Mouse (Mus musculus) spleen, adult 2 months (tissue): ENCODE measurements around the gene Sarnp.

Source experiments
- CTCF ChIP-seq: fragments of 200-500 bp; IDR thresholded peaks from 2 replicates; pipeline ENCODE4 v1.5.1; 2011; ENCODE audit warnings: mild to moderate bottlenecking, inconsistent platforms; ENCODE audit not compliant: insufficient read depth, insufficient read length, insufficient replicate concordance; ENCODE audit errors: extremely low read depth
- POLR2A ChIP-seq: fragments of 200-500 bp; IDR thresholded peaks from 2 replicates; pipeline ENCODE4 v1.6.1; 2011; ENCODE audit warnings: low read depth, low read length, inconsistent platforms

DNA sequence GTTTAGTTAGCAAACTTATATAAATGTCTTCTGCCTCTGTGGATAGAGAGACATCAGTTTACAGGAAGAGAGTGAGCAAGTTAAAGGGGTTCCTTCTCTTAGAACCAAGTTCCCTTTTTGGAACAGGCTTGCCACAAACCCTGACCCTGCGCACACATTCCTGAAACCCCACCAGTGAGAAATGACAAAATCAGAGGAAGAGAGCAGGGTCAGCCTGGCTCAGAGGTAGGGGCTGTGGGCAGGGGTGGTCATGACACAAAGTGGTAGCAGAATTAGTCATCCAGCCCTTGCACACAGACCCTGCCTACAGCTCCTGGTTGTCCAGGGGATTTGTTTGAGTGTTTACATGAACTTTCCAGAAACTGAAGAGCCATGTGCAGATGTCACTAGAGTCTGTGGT lies 36.9 kb upstream of the Sarnp start:
- TF ChIP-seq POLR2A (no peak), CTCF (no peak)
